Mouse (Mus musculus) neutrophil, adult 5-6 weeks (primary cell): ENCODE results near the gene Hmcn2. TPM values are rescaled to one million over a fixed set of nuclear protein-coding genes. Genes with fewer than 3 reads are reported as not detected.

Experiments used
- ATAC-seq: fragments of 151-379, 151-347 bp; 2 replicates; pipeline ENCODE4 v1.8.0; 2017; ENCODE audit warnings: mild to moderate bottlenecking, moderate TSS enrichment; ENCODE audit not compliant: insufficient number of reproducible peaks, poor library complexity, low FRiP score, severe bottlenecking; ENCODE audit errors: extremely low read depth
- total RNA-seq: library from RNA; stranded (forward); fragments of 200-1000 nt; gene quantifications from 2 replicates; pipeline ENCODE4 v1.2.3, GENCODE M21; 2017

Gene Hmcn2
- total RNA-seq, 1 experiment from 2014 or later, result not detected

- ATAC-seq, result peak; percentile 46
Observed at GRCm38 (mm10) chr2:31469931-31470682, 155.9 kb downstream of the Hmcn2 start, which contains the start of gene Ass1. TSS of gene Ass1 (plus strand) at chr2:31470207.

GRCm38 (mm10) chr2:31470683-31471385 lies 156.6 kb downstream of the Hmcn2 start:
- no peak for ATAC-seq

GRCm38 (mm10) chr2:31471611-31472010 lies 157.4 kb downstream of the Hmcn2 start:
- no peak for ATAC-seq

GRCm38 (mm10) chr2:31472406-31473065 lies 158.3 kb downstream of the Hmcn2 start:
- 0 out of 2 replicates have a peak, but pooled peaks have one; percentile 17 for ATAC-seq

- no peak for ATAC-seq
Observed at GRCm38 (mm10) chr2:31473941-31474340, 159.7 kb downstream of the Hmcn2 start.

GRCm38 (mm10) chr2:31474686-31475085 lies 160.5 kb downstream of the Hmcn2 start:
- no peak for ATAC-seq

GRCm38 (mm10) chr2:31476107-31476820 lies 162.0 kb downstream of the Hmcn2 start:
- ATAC-seq, result no peak

- no peak for ATAC-seq
Observed at GRCm38 (mm10) chr2:31477234-31478161, 163.3 kb downstream of the Hmcn2 start.

GRCm38 (mm10) chr2:31482914-31483575 lies 168.8 kb downstream of the Hmcn2 start:
- peak; percentile 67 for ATAC-seq

GRCm38 (mm10) chr2:31484187-31484586 lies 170.0 kb downstream of the Hmcn2 start:
- no peak for ATAC-seq

- no peak for ATAC-seq
Observed at GRCm38 (mm10) chr2:31489166-31489565, 175.0 kb downstream of the Hmcn2 start.

- no peak for ATAC-seq
Observed at GRCm38 (mm10) chr2:31490556-31490955, 176.3 kb downstream of the Hmcn2 start.

- ATAC-seq, result no peak
Observed at GRCm38 (mm10) chr2:31492308-31492707, 178.1 kb downstream of the Hmcn2 start.

- ATAC-seq, result no peak
Observed at GRCm38 (mm10) chr2:31493243-31493642, 179.0 kb downstream of the Hmcn2 start.

- no peak for ATAC-seq
Observed at GRCm38 (mm10) chr2:31494315-31494714, 180.1 kb downstream of the Hmcn2 start.

GRCm38 (mm10) chr2:31495046-31495476 lies 180.8 kb downstream of the Hmcn2 start:
- no peak for ATAC-seq

GRCm38 (mm10) chr2:31496141-31496540 lies 181.9 kb downstream of the Hmcn2 start:
- ATAC-seq, result no peak

GRCm38 (mm10) chr2:31497113-31497512 lies 182.9 kb downstream of the Hmcn2 start:
- ATAC-seq, result no peak
